ENCODE assay signal across 20 mouse cellular contexts in genomic region chr4:33111358-33111757, GRCm38 (mm10). TPM values are rescaled to one million over a fixed set of nuclear protein-coding genes. Genes with fewer than 3 reads are reported as not detected.
"Had no signal": no experiment of that assay in that cellular context is flagged by ENCODE, and none has a peak within 500 bp of the region (broad histone marks: within the 10 kb centered on the region; RNA-seq: fewer than 3 reads in every experiment).

No protein-coding gene starts in this region.

- H3K9ac ChIP-seq: hindbrain, embryonic 14.5 days; intestine, embryonic 15.5 days; limb, embryonic 13.5 days; liver, embryonic 15.5 days; lung, embryonic 14.5 days; neural tube, embryonic 13.5 days had no signal

- H3K9me3 ChIP-seq: intestine, embryonic 15.5 days; liver, embryonic 15.5 days; neural tube, embryonic 13.5 days had no signal

- H3K4me3 ChIP-seq: intestine, embryonic 15.5 days; limb, embryonic 13.5 days; liver, embryonic 15.5 days; neural tube, embryonic 13.5 days had no signal

- H3K27ac ChIP-seq: hindbrain, embryonic 14.5 days; intestine, embryonic 15.5 days; limb, embryonic 13.5 days; liver, embryonic 15.5 days; macrophage; neural tube, embryonic 13.5 days had no signal

- H3K4me2 ChIP-seq: hindbrain, embryonic 14.5 days; intestine, embryonic 15.5 days; limb, embryonic 13.5 days; liver, embryonic 15.5 days; lung, embryonic 14.5 days; neural tube, embryonic 13.5 days had no signal

- H3K36me3 ChIP-seq: intestine, embryonic 15.5 days; limb, embryonic 13.5 days; liver, embryonic 15.5 days; neural tube, embryonic 13.5 days had no signal

- H3K27me3 ChIP-seq: intestine, embryonic 15.5 days; limb, embryonic 13.5 days; liver, embryonic 15.5 days; neural tube, embryonic 13.5 days had no signal

- H3K4me1 ChIP-seq: intestine, embryonic 15.5 days; limb, embryonic 13.5 days; neural tube, embryonic 13.5 days had no signal

- DNase-seq: kidney, adult 18-20 months; kidney, postnatal 14 days; left cerebral cortex, postnatal 4 days; lung, embryonic 14.5 days; lung, postnatal 10 days; midbrain, embryonic 14.5 days; right cerebral cortex, postnatal 25 days had no signal

- ATAC-seq: intestine, embryonic 15.5 days had no signal

RNA-seq across cellular contexts. Expression of gene Gabrr1, which starts 21.0 kb away (rescaled TPM):
- total RNA-seq: liver, adult 2 months; megakaryocyte-erythroid progenitor cell, adult 5-6 weeks had no signal
- polyA plus RNA-seq: intestine, embryonic 15.5 days; kidney, embryonic 14.5 days; limb, embryonic 13.5 days; liver, adult 2 months; liver, embryonic 15.5 days; lung, embryonic 14.5 days; macrophage; stomach, embryonic 16.5 days; urinary bladder, adult 2 months had no signal

RNA-seq across cellular contexts. Expression of gene Gabrr2, which starts 48.6 kb away (rescaled TPM):
- total RNA-seq: layer of hippocampus, postnatal 14 days; left cerebral cortex, postnatal 10 days had no signal
- polyA plus RNA-seq: kidney, embryonic 14.5 days; liver, embryonic 15.5 days; macrophage had no signal
